Mouse (Mus musculus): ENCODE measurements around the gene Cd248.

DNA sequence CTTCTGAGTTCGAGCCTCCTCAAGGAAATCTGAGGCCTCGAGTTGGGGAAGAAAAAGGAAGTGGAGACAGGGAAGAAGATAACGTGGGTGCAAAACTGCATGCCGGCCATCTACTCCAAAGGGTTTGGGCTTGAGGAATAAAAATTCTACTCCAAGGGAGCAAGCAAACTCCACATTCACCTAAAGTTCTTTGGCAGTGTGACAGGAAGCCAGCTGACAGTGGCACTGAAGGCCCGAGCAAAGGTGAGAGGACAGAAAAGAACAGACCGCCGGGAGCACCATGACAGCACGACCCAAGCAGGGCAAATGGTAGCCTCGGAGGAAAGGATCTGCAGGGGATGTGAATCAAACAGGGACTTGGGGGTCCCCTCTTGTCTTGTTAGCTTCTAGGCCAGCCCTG, 38.2 kb downstream of the Cd248 start:
- no peak for TF ChIP-seq CTCF (IDR thresholded peaks at IDR 0.05; ENCODE audit: borderline replicate concordance, insufficient read depth, low read depth, low read length)
- TF ChIP-seq POLR2A (IDR thresholded peaks at IDR 0.05; ENCODE audit: borderline replicate concordance, insufficient read depth, low read length): no peak

All from cerebellum, adult 2 months (tissue).